Mouse (Mus musculus) v-Abl transformed pro-B cells (cell line): ENCODE data around the gene Cgref1.

ENCODE experiments used
- in situ Hi-C, 2 experiments: fragments of 400-800 bp; cut with MboI; formaldehyde crosslinking; loops; one replicate each; pipeline ENCODE4 v1.15.1; 2025; ENCODE audit not compliant: unreplicated experiment in 2 of 2

Gene Cgref1

DNA sequence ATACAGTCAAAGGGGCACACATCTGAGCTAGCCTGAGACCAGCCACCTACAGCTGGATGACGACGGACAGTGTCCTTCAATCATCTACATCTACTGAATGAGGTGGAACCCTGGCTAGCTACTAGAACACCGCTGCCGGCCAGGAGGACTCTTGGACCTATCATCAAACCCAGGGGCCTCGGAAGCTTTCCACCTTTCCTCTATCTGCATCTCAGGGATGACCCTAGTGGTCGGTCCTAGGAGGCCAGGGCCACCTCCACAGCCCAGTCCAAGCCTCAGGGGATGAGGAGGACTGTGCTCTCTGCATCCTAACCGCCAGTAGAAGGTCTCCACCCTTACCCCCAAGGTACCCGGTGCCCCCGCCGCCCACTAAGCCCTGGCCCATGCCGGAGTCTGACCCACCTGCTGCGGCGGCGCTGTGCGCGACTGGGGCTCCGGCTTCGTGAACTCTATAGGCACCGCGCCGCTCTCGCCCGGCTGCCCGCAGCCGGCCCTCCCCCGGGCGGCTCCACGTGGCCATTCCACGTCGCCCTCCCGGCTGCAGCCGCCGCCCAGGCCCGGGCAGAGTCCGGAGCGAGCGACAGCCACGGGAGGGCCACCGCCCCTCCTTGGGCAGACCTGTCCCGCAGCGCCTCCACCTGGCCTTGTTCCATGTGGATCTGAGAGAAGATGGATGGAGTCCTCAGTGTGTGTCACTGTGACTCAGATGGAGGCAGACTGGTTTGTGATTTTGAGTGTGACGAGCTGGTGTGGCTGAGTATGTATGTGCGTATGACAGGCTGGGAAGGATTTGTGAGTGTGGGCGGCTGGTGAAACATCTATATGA lies at the start of gene Cgref1:
Gene Cgref1, minus strand, starts transcription at position 636 of the 826 bp plus-strand sequence.
- in situ Hi-C loops: no loop called here

GRCm38 (mm10) chr5:30994074-30994473 lies 48.7 kb upstream of the Cgref1 start:
- in situ Hi-C loops: no loop called here

DNA sequence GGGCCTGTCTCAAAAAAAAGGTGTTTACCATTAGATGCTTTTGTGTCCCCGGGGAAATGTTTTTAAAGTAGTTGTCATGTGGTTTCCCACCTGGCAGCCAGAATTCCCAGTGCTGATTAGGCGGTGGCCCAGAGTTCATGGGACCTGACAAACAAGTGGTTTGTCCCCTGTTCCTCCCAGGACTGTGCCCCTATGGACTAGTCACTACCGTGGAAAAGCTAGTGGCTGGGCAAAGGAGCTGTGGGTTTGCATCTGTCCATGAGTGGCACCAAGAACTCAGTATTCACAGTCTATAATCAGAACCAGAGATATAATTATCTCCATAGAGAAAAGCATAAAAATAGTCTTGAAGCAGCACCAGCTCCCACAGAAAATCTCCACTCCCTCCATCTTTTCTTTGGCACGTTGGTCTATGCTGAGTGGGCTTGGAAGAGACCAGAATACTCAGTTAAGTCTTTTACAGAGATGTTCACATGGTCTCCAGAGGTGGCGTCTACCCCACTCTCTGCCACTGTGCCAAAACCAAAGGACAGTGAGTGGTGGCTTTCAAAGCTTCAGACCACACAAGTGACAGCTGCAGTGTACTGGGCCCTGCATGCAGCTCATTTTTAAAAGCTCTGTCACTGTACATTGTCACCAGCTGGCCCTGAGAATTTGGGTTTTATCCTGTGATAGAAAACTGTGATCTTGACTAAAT lies 47.7 kb upstream of the Cgref1 start:
- in situ Hi-C loops: no loop called here

GRCm38 (mm10) chr5:30982357-30982756 lies 37.0 kb upstream of the Cgref1 start:
- in situ Hi-C loops: no loop called here

- in situ Hi-C loops: no loop called here
Observed at GRCm38 (mm10) chr5:30974870-30975656, 29.7 kb upstream of the Cgref1 start.

- in situ Hi-C loops: no loop called here
Observed at GRCm38 (mm10) chr5:30969440-30969839, 24.0 kb upstream of the Cgref1 start.

GRCm38 (mm10) chr5:30968416-30968815 lies 23.0 kb upstream of the Cgref1 start, which contains the start of gene Tcf23:
Tcf23 (plus strand) TSS chr5:30968662.
- in situ Hi-C loops: no loop called here

- in situ Hi-C loops: no loop called here
Observed at GRCm38 (mm10) chr5:30966189-30966588, 20.8 kb upstream of the Cgref1 start.

GRCm38 (mm10) chr5:30963916-30964315 lies 18.5 kb upstream of the Cgref1 start:
- in situ Hi-C loops: no loop called here

- in situ Hi-C loops: no loop called here
Observed at GRCm38 (mm10) chr5:30961545-30962505, 16.4 kb upstream of the Cgref1 start.

- in situ Hi-C loops: no loop called here
Observed at GRCm38 (mm10) chr5:30960814-30961213, 15.4 kb upstream of the Cgref1 start.

- in situ Hi-C loops: no loop called here
Observed at GRCm38 (mm10) chr5:30959966-30960501, 14.6 kb upstream of the Cgref1 start, which contains the start of gene Preb. Preb (minus strand) TSS chr5:30960361.

DNA sequence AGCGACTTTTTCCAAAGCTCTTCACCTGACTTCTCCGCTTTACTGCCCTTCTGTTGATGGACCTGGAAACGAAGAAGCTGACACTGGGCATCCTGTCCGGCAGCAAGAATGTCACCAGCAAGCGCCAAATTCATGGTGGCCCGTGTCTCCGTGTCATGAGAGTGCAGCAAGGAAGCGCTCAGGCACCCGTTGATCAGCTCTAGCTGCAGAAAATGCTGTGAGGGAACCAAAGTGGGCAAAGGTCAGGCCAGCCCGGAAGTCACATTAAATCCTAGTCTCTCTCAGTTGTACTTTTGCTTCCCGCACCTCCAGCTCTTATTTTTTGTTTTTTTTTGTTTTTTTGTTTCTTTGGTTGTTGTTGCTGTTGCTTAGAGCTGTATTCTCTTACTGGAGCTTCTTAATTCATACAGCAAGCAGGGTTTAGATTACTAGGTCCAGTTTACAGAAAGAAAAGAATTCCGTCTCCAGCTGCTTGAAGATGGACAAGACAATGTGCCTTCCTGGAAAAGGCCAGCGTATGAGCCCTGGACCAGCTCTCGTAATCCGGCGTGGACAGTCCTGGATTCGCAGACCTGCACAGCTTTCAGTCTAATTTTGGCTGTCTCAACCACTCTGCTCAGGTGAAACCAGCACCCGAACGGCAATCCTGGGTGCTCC lies 13.9 kb upstream of the Cgref1 start:
- in situ Hi-C loops: no loop called here

- in situ Hi-C loops: no loop called here
Observed at GRCm38 (mm10) chr5:30957891-30958290, 12.5 kb upstream of the Cgref1 start.

GRCm38 (mm10) chr5:30955751-30956150 lies 10.4 kb upstream of the Cgref1 start:
- in situ Hi-C loops: no loop called here

- in situ Hi-C loops: no loop called here
Observed at GRCm38 (mm10) chr5:30954556-30954955, 9.2 kb upstream of the Cgref1 start.

- in situ Hi-C loops: no loop called here
Observed at GRCm38 (mm10) chr5:30954065-30954464, 8.7 kb upstream of the Cgref1 start.

- in situ Hi-C loops: no loop called here
Observed at GRCm38 (mm10) chr5:30952551-30952950, 7.2 kb upstream of the Cgref1 start.

DNA sequence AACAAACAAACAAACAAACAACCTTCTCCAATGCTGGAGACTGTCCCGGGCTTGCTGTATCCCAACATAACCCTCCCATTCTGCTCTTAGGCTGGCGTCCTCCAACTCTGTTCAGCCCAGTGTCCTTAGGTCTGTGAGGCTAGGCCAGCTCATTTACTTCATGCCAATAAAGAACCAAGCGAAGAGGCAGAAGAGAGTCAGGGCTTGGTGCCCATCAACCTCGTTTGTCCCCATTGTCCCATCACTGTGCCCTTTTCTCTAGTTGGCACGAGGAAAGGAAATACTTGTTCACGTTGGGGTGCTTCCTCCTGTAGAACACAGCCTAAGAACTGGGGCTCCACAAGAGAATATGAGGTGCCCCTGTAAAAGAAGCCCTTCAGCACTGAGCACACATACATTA lies 6.3 kb upstream of the Cgref1 start:
- in situ Hi-C loops: no loop called here
